Mouse (Mus musculus) adrenal gland, adult 2 months (tissue): ENCODE measurements at regions not wholly inside any gene's neighbourhood (a gene's known extent, or its start where the extent isn't known, plus 50 kb on each side); places are given as distances from the start of the nearest gene placed in this dataset.

Experiments
- DNase-seq: peaks from one replicate; pipeline ENCODE4 v3.0.0; 2021

DNA sequence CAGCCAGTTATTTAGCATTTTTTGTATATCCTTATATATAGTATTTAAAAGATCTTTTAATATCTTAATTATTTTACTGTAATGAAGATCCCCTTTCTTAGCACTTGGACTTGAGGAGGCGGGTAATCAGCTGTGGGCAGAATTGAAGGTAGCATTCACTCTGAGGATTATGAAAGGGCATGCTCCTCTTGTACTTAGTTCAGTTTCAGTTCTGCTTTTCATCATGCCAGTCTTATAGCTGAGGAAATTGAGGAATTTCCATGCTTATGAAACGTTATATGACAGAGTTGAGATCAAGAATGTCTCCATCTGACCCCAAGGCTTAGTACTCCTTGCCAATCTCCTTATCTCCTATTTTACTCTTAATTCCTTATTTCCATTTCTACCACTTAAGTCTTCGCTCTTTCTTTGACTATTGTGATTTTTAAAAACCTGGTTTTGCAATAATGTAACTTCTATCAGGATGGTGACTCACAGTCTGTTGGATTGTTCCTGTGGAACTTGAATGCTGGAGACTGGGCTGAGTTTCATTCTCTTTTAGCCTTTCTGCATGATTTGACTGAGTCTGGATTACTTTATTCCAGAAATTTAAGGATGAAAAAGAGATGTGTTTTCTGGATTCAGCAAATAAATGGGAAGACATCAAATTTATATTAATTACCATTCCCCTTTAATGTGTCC is 133.6 kb downstream of the Papss1 start:
- DNase-seq, result no peak

DNA sequence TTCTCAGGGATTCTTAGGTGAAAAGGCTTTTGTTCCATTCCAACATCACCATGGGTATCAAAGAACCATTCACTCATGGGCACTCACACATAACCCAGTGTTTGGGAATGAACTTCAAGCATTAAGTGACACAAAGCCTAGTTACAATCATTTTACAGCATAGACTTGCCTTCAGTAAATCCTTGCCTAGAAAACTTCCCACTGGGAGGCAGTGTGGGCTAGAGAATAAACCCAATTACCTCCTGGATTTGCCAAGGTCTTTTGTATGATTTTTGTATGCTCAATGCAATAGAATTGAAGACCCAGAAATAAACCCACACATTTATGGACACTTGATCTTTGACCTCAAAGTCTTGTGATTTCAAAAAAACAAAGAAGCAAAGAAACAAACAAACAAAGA is 138.6 kb downstream of the Papss1 start:
- peak; percentile 62 for DNase-seq

DNA sequence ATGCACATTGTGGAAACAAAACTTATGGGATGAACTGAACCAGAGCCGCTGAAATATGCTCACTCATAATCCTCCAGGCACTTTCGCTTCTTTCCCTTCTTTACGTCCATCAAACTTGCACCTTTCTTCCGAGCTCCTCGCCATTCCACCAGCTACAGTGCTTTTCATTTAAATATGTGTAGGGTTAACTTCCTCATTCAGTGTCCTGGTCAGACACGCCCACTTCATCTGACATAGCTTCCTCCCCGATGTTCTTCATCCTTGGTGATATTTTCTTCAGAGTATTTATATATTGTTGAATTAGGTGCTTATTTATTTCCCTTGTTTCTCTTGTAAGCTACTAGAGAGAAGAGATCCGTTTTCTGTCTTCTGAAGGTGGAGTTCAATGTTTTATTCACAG is 149.0 kb downstream of the Papss1 start:
- no peak for DNase-seq

DNA sequence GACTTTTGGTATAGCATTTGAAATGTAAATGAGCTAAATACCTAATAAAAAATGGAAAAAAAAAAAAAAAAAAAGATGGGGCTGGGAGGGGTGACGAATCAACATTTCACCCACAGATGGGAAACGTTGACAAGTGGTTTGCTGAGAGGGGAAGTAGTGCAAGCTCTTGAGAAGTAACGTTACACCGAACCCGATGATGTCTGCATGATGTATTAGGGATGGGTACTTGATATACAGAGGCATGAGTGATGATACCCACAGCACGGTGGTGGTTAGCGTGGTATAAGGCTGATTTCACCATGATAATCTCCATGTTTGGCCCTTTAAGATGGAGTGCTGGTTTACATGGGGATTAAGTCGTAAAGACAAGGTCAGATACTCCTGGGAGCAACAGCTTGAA is 154.2 kb downstream of the Papss1 start:
- DNase-seq, result no peak

DNA sequence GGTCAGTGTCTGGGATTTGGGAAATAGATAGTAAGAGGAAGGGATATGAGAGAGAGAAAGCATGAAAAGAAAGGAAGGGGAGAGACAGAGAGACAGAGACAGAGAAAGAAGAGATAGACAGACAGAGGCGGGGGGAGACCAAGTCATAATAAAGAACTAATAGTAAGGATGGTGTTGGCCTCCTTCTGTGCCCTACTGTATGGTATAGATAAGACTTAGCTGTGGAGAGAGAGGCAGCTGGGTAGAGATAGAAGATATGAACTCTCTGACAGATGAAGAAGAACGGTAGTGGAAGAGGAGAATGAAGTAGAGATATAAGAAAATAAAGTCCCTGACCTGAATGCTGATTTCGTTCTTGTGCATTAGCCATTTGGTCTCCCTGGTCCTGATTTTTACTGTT is 164.1 kb downstream of the Papss1 start:
- no peak for DNase-seq

DNA sequence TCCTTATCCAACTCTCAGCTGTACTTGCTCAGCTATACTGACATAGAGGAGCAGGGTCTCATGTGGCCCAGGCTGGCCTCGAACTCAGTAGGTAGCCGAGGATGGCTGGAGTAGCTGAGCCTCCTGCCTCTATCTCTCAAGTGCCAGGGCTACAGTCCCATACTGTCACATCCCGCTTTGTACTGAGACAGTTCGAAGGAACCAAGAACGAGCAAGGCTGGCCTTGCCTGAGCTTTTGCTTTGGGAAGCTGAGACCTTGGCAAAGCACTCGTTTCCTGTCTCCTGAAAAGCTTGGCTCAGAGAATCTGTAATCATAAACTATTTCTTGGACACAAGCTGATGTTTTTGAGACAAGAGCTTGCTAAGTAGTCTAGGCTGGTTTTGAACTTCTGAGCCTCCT is 169.7 kb downstream of the Papss1 start:
- peak; percentile 54 for DNase-seq

DNA sequence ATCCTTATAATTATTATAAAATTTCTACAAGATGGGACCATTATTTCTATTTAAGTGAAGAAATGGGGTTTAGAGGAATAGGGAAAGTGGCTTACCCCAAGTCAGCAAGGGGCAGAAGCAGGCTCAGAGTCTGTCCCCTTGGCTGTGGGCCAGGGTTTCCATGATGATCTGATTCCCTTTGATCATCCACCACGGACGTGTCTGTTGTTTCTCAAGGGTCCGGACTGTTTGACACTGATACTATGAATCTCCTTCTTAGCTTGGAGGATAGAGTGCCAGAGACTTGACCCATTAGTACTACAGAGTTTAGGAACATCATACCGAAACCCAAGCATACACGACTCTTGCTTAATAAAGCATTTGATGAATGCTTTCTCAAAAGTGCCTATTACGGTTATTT is 172.9 kb downstream of the Papss1 start:
- peak; percentile 57 for DNase-seq

DNA sequence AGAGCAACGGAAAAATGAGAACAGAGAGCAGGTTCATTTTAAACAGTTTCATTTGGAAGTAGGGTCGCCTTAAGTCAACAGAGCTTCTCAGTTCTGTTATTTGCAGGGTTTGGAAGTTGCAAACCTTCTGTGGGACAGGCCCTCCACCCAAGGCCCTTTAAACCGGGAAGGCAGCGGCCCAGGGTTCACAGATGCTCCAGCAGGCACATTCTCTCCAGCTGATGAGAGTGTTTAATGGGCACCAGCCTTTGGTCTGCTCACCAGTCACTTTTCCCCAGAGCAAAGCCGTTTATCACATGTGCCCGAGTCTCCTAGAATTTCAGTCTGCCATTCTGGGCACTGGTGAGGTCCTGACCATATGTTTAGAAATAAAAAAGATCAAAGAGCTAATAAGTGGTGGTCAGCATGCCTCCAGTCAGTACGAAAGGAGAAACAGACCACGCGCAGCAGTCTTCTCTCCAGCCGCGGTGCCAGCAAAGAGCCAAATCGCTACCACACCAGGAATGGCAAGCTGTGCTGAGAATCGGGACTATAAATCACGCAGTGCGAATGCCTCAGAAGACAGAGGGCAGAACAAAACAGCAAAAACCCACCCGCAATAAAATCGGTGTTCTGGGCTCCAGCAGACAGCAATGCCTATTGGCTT is 173.5 kb downstream of the Papss1 start:
- no peak for DNase-seq

DNA sequence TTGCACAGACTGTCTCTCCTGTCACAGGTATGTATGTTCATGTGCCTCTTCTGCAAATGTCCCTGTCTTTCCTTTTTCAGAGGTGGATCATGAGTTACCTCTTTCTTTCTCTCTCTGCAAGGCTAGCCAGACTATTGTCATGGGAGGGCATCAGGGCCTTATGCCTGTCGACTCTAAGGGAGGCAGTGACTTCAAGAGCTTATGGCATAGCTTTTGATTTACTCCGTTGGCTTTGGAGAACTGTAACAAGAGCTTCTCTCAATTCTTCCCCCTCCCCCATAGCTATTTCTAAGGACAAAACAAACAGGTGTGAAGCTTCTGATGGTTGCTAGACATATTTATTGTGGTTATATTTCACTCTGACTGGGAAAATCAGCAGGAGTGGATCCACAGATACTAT is 191.0 kb downstream of the Papss1 start:
- DNase-seq, result no peak

DNA sequence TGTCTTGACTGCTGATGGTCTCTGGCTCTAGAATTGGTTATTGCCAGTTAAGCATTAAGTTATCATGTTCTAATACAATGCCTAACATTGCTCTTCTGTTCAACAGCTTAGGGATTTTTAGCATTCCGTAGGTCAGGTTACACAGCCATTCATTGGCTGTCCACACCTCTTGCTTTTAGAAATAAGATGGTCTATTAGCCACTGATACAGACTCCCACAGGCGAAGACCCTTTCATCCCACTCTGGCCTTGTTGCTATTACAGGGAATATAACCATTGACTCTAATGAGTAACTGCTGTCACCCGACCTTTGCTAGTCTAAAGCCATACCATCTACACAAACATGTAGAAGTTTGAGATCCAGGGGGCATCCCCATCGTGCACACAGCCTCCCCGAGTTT is 191.6 kb downstream of the Papss1 start:
- DNase-seq, result no peak

DNA sequence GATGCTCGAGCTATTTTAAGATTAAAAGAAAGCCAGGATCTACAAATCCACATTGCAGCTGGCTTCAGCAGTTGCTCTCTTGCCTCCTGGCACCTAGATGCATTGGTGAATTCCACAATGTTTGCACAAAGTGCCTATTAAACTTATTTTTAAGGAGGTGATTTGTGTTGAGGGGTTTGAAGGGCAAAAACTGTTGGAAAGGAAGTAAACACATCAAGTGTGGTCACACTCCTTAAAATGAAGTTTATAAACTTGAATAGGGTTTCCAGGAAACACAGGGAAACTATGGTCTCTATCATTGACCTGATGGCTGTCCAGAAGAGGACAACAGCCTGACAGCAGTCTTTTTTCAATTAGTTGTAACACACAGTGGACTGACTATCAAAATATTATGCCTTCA is 205.4 kb downstream of the Papss1 start:
- no peak for DNase-seq

DNA sequence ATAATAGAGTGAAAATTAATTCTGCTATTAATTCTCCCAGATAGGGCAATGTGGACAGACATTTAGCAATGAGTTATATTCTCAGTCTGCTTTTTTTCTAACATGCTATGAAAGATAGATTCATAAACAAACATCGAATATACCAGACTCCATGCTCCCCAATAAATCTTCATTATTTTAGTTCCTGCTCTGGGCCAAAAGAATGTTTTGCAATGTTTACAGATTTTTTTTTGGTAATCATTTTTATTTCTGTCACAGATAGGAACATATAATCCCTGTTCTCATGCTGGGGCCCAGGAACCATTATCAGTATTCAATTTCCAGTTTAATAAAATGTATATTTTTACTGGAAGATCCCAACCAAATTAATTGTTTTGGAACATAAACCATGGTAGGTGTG is 205.9 kb downstream of the Papss1 start:
- DNase-seq, result no peak

DNA sequence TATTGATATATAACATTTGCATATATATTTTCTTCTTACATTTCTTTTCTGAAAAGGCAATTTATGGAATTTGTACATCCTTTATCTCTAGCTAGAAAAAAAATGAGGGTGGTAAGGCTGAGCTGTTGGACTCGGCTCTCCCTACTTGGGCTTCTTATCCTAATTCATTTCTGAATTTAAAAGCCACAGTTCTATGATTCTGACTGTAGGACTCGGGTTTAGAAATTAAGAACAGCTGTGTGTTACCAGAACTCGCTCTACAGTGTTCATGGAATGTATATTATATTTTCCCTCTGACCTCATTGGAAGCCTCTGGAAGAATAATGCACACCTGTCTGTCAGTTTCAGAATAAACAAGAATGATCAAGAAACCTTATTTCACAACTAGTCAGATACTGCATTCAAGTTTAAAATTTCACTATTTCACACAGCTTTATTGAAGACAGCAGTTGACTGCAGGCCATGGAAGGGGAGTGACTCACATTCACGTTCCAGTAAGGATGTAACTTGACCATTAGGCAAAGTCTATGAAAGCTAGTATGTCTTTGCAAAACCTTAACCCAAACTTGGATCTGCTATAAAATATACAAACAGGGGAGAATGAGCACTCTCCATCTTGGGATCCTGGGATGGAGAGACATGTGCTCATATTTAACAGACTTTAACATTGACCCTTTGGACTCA is 207.4 kb downstream of the Papss1 start:
- DNase-seq, result no peak

DNA sequence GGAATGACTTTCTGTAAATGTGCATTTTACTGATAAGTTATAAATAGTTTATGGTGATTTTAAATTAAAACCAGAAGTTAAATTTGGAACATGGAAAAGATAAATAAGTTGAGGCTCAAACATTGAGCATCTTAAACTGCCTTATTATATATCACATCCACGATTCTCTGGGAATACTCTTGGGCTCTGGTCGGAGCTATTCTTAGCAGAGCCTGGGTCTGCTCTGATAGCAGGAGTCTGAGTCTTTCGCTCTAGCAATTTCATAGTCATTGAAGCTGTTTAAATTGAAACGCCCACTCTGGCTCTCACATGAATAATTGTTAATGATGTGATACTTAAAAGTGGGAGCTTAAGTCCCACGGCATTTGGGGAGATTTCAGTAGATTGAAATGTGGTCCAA is 208.0 kb downstream of the Papss1 start:
- no peak for DNase-seq

DNA sequence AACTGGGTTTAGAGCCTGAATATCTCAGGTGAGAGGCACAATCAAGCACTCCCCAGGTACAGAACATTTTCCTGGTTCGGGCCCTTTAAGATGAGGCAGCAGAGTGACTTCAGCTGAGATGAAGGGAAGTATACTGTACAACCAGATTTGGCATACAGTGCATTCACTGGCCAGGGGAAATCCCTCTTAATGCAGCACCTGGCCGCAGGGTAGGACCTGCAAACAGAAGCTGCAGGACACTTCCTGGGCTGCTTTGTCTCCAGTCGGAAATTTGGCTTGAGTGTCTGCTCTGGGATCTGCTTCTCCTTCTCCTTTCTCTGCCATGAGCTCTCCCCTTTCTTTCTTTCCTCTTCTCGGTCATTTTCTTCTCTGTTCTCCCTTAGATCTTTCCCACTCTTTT is 210.9 kb downstream of the Papss1 start:
- DNase-seq, result no peak

DNA sequence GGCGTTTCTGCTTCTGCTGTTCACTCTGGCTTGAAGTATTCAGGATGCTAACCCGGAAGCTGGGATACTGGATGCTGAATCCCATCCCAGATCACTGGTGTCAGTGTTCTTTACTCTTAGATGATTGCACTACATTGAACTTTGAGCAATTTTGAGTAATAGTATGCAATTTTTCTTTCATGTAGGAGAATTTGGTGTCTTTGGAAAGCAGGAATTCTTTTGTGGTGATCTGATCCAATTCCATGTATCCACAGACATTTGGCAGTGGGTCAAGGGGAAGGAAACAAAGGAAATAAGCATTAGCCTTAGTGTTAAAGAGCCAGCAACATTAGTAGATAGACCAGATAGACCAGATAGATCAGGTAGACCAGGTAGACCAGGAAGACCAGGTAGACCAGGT is 212.1 kb downstream of the Papss1 start:
- no peak for DNase-seq

DNA sequence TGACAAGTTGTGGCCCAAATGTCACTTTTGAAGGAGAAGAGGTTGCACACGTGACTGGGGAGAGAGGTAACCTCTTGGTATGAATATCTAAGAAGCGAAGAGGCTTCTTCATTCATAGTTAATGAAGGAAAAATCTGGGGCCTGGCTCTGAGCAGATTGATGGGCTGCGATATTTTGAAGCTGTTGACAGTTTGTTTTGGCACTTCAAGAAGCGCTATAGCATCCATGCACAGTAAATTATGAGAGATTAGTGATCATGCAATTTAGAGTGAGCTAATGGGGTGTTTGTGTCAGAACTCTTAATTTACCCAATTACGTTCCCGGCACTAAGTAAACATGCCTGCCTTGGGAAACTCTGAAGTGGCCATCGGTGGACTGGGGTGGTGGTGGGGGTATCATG is 215.2 kb downstream of the Papss1 start:
- DNase-seq, result no peak

DNA sequence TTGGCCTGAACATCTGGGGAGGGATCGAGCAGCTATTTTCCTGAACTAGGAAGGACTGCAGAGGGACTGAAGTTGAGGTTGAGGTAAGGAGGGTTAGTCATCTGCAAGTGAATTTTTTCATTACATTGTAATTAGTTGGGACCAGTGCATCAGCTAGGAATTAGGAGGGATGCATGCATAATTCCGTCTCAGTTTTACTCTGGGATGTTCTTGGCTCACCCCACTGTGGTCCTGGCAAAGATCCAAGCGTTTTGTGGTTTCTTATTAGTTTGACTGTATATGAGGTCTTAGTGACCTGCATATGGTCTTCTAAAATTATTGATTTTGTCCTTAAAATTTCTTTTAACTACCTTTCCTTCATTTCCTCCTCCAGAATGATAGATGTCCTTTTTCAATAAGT is 221.0 kb downstream of the Papss1 start:
- DNase-seq, result no peak

DNA sequence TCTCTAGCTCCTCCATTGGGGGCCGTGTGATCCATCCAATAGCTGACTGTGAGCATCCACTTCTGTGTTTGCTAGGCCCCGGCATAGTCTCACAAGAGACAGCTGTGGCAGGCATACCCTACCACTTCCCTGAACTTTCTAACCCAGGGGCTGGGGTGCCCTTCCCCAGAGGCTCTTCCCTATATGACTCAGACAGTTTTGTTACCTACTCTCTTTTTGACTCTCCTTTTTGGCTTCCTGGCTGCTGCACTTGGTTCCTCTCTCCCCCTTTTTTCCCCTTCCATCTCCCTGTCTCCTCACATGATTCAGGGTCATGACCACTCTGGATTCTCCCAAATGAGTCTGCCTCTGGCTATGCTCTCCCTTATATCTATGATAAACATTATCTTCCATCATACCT is 223.8 kb downstream of the Papss1 start:
- no peak for DNase-seq

DNA sequence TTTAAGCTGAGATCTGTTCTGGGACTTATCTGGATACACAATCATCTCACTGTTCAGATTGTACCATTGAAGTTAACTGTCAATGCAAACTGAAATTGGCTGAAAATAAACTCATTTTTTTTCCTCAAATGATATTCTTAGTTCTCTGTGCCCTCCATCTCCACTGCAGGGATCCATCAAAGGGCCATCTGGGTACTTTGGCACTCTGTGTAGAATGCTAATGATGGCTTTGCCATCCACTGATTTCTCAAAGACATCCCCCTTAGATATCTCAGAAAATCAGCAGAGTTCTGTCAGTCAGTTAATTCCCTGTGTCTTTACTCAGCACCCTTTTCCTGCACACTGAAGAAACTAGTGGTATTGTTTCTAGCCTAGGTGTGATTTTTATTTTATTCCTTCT is 224.6 kb downstream of the Papss1 start:
- no peak for DNase-seq

DNA sequence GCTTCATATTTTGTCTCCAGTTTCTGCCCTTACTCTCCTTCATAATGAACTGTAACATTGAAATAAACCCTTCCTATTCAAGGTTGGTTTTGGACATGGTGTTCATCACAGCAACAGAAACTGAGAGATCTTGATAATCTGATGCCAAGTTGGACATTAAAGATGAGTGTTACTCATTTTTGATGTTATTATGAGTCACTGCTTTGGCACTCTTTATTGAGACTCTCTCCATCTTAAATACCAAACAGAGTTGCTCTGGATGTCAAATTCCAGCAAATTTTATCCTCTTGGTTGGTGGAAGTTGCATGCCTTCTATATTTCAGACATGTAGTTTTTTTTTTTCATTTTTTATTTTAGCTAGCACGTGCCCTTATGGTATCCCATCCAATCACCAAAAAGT is 229.5 kb downstream of the Papss1 start:
- DNase-seq, result no peak

DNA sequence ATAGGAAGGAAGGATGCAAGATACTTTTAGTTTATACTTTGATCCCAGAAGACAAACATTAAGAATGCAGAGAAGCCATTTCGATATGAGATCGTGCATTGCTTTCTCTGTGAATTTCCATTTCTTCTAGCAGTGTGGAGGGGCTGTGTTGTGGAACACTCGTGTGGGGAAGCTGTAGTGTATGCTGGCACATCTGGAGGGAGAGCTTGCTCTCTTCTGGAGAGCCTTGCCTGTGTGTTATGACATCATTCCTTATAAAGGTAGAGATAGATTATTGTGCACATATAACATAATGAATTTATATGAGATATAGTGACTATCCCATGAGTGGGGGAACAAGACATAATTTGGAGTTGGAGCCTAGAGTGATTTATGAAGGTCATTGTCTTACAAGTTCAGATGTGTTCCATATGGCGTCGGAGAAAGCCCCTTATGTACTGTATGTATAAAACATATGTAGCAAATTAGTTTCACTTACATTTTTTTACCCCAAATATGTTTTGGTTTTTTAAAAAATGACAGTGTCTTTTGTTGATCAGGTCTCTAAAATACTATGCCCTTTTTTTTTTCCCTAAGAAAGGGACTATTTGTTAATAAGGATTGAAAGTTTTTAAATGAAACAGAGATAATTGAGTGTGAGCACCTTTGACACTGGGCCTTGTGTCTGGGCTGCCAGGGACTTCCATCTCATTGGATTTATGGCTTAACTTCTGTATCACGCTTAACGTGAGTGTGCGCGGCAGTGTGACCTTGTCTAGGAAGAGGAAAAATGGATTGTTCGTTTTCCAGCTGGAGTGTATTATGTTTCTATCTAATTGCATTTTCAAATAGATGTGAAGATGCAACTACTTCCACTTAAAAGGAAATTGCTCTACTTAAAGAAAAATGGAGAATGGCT is 230.8 kb downstream of the Papss1 start:
- DNase-seq, result no peak

DNA sequence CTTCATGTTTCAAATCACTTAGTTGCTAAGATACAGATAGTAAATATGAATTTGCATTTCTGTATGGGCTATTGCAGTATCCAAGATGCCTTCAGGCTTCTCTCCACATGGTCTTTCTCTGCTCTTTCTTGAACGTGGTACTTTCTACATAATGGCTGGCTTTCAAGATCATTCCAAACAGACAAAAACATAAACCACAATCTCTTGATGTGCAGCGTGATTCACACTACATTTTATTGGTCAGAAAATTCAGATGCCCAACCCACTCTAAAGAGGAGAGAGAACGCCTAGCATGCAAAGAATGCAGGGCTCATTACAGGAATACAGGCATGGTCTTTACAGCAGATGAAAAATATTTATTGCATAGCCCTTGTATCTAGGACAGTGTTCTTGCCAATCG is 235.2 kb downstream of the Papss1 start:
- no peak for DNase-seq
